Mouse (Mus musculus) left cerebral cortex, postnatal 4 days (tissue): ENCODE measurements around the gene Slc9a4. TPM values are rescaled to one million over a fixed set of nuclear protein-coding genes. Genes with fewer than 3 reads are reported as not detected.
"Not testable (repeated sequence)": the region's sequence is repeated elsewhere in the genome, so short reads cannot be mapped to it uniquely, and the experiment has no call there.

Experiments used
- DNase-seq: peaks from one replicate; pipeline ENCODE4 v3.0.0-alpha.2; 2022
- intact Hi-C: fragments of 180-260 bp; cut with DNase I; formaldehyde crosslinking; loops from one replicate; pipeline ENCODE4 v1.15.1; 2025
- total RNA-seq, 2 experiments: library from RNA; stranded (reverse); gene quantifications; 2 replicates each; pipeline ENCODE4 v1.2.3; 2021

Gene Slc9a4
- total RNA-seq, result 1 to 10 TPM in 1 of 2 experiments, under 1 TPM in 1; 0.24 to 1.8 TPM

DNA sequence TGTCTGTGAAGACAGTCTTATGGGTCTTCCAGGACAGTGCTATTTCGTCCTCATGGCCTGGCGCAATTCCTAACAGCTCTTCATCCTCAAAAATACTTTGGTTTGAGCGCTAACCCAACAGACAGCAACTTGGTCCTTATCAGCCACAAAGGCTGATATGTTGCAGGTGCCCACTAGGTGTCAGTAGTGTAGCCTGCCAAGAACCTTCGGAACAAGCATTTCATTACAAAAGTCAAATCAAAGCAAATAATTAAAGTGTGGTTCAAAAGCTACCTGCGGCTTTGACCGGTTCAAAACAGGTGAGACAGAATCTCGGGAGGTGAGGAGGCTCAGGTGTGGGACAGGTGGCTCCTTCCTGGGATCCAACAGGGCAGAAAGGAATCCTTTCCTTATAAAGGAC, at the start of gene Slc9a4:
Gene Slc9a4, plus strand, starts transcription at position 298 of the 400 bp plus-strand sequence.
- peak; percentile 29 for DNase-seq
- intact Hi-C loops, result loop anchor here (5.0 to 10.0 kb wide), 2 partner anchors 185 to 268 kb away; no protein-coding TSS in a partner anchor

DNA sequence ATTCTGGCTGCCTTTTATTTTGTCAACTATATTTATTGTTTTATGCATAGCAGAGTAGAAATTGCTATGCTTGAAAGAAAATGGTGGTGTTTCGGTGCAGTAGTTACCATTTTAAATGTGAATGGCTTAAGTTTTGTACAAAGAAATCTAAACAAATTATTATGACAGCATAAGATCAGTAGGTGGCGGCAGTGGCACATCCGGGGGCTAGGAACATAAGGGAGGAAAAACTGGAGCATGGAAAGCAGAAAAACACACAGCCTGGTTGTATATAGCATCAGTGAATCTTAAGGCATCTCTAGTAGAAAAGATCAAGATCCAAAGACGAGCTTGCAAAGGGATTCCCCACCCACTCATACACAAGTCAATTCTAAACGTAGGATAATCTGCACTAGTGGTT, 42.3 kb upstream of the Slc9a4 start:
- no peak for DNase-seq
- intact Hi-C loops, result loop anchor here (10.0 kb wide), 1 partner anchor 513 kb away; no protein-coding TSS in a partner anchor

DNA sequence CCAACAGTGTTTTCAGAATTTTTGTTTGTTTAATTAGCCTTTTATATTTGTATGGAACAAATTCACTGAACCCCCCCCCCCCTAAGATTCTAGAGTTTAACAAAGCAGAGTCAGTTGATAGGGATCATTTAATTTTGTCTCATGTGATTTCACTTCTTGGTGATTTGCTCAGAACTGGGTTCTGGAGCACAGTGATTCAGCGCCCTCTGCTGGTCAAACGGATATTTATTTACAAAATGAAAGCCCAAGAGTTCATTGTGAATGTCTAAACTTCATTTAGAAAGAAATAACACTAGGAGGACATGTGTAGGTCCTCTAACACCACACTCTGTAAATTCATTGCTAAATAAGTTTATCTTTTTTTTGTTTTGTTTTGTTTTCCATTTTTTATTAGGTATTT, 35.2 kb upstream of the Slc9a4 start:
- intact Hi-C loops, result loop anchor here (10.0 kb wide), 1 partner anchor 430 kb away; no protein-coding TSS in a partner anchor
- DNase-seq, result peak; percentile 54

DNA sequence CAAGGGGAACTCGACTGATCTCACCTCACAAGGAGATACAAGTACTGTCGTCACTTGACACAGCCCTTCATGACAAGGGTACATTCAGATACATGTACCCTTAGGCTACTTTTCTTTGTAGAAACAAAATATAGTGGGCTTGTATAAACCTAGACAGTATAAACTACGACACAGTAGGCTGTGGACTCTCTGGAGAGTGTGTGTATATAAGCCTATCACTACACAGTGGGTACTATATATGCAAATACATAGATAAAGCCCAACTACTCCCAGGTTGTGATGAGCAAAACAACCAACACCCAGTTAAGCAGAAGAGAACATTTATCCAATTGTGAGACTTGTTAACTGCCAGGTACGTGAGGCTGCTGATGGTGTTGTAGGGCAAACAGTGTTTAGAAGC, 33.2 kb upstream of the Slc9a4 start:
- intact Hi-C loops, result loop anchor here (2.0 to 10.0 kb wide), 2 partner anchors 166 to 432 kb away; no protein-coding TSS in a partner anchor
- DNase-seq, result no peak

DNA sequence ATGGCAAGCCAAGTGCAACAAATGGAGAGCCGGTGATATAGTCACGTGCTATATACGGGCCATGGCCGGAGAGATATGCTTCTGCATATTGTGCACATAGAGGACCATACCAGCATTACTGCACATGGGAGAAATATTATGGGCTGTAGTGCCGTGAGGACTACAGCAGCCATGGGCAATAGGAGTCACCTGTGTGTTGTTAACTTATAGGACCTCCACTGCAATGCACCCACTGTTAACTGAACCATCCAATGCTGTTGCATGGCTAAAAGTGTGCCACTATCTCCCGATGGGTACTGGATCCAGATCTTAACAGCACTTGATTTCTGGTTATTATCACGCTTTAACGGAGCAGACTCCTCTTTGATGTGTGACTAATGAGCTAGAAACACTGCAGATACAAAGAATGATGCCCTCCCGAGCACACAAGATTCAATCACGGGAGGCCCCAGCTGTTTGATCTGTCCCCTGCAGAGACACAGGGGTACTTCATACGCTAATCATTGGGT, 32.8 kb upstream of the Slc9a4 start:
- DNase-seq, result no peak
- intact Hi-C loops, result loop anchor here (2.0 to 10.0 kb wide), 2 partner anchors 166 to 432 kb away; no protein-coding TSS in a partner anchor

DNA sequence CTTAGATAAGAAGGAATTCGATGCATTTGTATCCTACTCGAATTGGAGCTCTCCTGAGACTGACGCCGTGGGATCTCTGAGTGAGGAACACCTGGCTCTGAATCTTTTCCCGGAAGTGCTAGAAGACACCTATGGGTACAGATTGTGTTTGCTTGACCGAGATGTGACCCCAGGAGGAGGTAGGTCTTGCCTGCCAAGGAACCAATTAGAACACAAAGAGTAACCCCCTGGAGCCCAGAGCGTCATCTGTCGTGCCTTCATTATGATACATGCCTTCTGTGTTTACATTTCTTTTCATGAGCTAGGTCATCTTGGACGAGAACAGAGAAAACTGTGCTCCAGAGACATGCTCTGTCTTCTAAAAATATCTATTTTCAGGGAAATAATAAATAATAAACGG, 32.1 kb upstream of the Slc9a4 start:
- intact Hi-C loops, result loop anchor here (2.0 to 10.0 kb wide), 2 partner anchors 167 to 433 kb away; no protein-coding TSS in a partner anchor
- peak; percentile 31 for DNase-seq

DNA sequence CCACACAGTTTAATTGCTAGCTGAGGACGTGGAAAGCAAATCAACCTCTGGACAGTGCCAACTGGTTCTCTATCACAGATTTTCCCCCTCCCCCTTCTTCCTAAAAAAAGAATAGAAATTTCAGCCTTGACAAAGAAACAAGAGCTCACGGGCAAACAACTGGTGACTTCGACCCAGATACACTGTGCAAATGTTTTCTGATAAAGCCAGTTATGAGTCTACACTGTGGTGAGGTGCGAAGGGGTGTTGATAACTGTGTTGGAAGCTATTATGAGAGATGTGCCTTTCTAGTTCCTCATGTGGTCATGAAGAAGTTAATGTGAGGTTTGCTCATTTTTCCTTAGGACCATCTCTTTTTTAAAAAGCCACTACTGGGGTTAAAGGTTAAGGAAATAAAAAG, 10.5 kb upstream of the Slc9a4 start:
- no peak for DNase-seq
- intact Hi-C loops, result no loop called here

DNA sequence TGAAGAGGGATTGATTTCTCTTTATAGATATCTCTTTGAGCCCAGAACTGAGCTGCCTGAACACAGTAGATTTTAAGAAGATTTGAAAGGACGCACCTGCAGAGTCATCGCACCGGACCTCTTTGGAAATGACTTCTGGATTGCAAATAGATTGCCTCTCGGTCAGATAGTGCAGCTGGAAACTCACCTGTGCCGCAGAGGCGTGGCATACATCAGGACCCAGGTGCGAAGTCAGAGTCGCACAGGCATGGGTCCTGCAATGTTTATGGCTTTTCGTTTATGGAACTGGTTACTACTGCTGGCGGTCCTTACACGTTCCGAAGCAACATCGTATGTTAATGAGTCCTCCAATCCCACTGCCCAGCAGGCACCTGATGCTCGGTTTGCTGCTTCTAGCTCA, 388 bp downstream of the Slc9a4 start:
- DNase-seq, result no peak
- intact Hi-C loops, result loop anchor here (10.0 kb wide), 1 partner anchor 185 kb away; no protein-coding TSS in a partner anchor

DNA sequence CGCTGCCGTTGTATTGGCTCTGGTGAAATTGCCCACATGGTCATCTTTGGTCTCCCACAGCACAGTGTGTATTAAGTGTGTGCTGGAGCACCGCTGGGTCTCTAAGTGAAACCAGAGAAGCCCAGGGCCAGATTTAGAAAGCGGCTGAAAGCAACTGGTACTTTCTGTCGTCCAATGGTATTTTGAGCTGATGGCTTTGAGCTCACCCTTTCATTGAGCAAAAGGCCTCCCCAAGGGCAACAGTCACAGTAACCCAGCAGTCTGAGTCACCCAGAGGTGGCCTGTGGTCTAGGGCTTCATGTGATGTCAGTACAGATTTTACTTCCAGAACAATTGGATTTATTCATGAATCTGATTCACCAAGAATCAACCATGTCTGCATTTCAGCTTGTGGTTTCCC, 6.9 kb downstream of the Slc9a4 start:
- intact Hi-C loops, result loop anchor here (10.0 kb wide), 1 partner anchor 178 kb away; no protein-coding TSS in a partner anchor
- DNase-seq, result no peak

DNA sequence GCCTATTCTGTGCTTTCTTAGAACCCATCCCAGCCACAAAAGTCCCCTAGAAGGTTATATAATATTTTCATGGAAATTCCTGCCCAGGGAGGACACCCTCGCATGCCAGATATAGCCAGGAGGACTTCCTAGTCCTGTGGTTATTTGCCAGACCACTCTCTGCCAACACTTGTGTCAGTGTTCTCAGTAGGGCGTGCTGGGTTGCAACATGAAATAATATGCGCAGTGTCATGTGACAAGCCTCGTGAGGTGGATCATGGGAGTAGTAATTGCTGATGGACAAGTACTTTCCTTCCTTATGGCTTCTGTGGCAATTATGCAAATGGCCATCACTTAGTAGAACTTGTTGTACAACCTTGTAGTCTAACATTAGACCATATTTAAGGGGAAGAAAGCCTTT, 11.1 kb downstream of the Slc9a4 start:
- no peak for DNase-seq
- intact Hi-C loops, result no loop called here

DNA sequence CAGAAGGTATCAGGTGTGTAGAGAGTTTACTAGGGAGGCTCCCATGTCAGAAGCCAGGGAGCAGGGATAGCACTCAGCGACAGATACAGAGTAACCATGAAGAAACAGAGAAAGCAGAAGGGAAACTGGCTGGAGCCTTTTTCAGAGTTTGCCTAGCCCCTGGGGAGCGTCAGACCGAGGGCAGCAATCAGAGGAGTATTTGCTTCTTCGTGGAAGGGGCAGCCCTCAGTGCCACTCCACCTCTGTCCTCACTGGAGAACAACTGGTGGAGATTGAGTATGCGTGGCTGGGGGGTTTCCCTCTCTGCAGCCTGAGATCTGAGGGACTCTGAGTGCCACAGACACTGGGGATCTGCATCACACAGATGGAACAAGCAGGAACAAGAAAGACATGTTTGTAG, 17.9 kb downstream of the Slc9a4 start:
- intact Hi-C loops, result no loop called here
- no peak for DNase-seq

DNA sequence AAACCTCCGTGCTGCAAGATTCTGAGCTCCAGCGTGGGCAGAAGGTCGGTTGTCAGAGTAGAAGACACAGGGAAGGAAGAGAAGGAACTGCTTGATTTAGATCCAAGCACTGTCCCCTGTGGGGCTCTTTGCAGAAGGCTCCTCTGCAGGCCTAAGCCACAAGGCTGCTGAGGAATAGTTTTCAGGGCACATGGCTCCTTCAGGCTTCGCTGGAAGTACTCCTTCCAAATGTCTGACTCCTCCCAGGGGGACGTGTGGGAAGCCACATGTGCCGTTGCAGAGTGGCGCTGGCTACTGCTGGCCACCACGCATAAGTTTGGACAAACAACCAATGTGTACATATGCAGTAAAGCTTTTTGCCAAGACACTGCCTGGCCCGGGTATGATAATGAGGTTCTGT, 19.8 kb downstream of the Slc9a4 start:
- DNase-seq, intact Hi-C loops: not testable (repeated sequence)

DNA sequence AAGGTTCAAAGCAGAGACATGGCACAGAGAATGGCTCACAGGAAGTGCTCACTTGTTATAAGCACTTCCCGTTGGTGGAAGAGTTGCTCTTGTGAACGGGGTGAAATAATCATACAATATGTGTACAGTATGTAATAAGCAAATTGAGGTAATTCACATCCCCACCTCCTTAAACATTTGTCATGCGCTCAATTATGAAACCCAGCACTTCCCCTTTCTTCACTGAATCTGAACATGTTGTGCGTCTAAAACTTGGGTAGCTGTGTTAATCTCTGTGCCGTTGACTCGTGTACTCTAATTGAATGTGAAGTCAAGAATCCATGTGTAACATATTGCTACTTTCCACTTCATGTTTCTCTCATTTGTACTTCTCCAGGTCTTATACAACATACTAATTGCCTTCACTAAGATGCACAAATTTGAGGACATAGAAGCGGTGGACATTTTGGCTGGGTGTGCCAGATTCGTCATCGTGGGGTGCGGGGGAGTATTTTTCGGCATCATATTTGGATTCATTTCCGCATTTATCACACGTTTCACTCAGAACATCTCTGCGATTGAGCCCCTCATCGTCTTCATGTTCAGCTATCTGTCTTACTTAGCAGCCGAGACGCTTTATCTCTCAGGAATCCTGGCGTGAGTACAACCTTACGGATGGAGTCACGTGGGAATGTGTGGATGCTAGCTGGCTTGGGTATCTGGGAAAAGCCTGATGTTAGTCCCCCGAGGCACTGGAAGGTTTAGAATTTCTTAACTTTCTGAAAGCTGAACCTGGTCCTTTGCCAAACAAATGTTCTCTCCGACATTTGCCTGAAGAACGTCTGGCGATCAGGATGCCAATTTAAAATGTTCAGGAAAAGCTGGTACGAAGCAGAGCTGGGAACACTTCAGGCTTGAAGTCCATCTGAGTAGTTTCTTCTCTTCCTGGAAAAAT, 20.8 kb downstream of the Slc9a4 start:
- intact Hi-C loops, result no loop called here
- DNase-seq, result no peak

DNA sequence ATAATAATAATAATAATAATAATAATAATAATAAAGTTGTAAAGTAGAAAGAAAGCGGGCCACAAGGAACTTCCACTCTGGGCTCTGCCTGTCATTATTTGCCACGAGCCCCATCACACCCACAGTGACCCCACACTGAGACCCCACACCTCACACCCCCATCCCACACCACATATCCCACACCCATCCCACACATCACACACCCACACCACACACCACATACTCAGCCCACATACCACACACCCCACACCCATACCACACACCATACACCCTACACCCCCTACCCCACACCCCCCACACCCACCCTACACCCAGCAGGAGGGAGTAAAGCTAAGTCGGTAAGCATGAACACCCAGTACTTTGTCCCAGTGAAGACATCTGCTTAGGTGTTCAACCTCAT, 21.6 kb downstream of the Slc9a4 start:
- no peak for DNase-seq
- intact Hi-C loops, result no loop called here

DNA sequence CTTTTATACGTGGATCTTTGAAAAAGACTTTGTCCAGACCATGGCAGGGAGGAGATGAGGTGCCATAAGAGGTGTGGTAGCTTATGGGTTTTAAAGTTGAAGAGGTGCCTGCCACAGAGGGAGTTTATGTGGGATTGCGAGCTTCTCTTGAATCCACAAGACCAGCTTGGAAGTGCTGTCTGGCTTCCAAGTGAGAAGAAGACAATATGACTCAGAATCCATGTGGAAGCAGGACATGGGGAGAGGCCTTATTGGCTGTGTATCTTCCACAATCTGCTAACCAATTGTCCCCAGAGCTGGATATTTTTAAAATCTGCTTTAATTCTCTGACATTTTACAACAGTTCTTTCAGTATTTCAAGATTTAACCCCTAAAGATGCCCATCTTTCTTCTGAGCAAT, 33.3 kb downstream of the Slc9a4 start:
- DNase-seq, result no peak
- intact Hi-C loops, result no loop called here

DNA sequence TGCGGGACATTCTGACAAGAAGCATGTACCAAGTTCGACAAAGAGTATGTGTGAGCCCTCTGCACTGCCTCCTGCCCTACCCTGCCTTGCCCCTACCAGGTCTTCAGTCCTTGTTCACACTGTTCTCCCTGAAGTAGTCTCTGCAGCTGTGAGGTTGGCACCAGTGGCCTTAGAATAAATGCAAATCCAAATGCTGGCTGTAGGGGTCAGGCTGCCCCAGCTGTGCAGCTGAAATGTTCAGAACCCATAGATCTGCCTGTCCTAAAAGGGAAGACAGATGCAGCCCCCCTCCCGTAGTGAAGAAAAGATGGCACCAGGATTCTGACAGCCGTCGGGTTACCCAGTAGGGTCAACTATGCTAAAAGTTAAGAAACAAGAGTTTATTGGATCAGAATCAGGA, 39.2 kb downstream of the Slc9a4 start:
- intact Hi-C loops, result no loop called here
- DNase-seq, result no peak

DNA sequence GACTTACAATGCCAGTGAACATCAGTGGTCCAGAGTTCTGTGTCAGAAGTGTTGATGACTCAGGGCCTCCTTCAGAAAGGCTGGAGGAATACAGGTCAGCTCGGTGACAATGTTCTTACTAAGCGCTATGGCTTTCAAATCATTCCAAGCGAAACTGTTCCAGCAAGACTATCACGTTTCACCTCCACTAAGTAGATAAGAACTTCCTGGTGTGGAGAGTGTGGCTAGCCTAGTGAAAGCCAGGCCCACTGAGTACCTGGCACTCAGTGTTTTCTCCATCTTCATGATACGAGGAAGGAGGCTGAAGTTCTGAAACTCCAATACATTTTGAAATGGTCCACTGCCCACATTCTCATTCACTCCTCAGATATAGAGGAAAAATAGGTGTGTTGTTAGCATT, 40.0 kb downstream of the Slc9a4 start:
- intact Hi-C loops, result no loop called here

DNA sequence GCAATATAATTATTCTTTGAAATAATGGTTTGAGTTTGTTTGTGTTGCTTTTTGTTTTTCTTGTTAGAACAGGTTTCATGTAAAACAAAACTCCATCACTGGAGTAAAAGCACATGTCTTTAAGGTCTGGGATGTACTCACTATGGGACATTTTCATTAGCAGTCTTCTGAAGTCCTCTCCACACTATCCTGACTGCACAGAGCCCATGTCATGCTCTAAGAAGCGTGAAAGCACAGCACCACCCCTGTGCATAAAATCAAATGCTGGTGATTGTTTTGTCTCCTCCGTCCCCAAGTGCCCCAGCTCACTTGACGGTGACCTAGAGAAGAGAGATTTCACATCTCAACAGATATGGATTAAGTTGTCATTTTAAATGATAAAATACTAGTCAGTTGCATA, 45.1 kb downstream of the Slc9a4 start:
- intact Hi-C loops, result no loop called here
- DNase-seq, result no peak

More for the DNA sequence above, 40.0 kb downstream of the Slc9a4 start:
- DNase-seq, result no peak

DNA sequence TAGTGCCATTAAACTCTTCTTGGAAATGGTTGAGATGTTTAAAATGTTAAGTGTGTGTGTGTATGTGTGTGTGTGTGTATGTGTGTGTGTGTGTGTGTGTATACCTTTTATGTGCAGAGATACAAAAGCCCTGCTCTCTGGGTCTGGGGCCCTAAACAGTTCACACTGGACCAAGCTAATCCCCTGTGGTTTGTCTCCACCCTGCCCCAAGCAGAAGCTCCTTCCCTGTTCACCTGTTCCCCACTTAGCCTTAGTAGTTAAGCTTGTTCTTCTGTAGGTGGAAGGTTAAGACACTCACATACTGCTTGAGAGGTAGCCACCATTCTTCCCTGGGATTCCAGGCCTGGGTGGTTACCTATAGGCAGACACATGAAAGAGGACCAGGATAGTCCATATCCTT, 47.1 kb downstream of the Slc9a4 start:
- intact Hi-C loops, result no loop called here
- DNase-seq, result no peak

DNA sequence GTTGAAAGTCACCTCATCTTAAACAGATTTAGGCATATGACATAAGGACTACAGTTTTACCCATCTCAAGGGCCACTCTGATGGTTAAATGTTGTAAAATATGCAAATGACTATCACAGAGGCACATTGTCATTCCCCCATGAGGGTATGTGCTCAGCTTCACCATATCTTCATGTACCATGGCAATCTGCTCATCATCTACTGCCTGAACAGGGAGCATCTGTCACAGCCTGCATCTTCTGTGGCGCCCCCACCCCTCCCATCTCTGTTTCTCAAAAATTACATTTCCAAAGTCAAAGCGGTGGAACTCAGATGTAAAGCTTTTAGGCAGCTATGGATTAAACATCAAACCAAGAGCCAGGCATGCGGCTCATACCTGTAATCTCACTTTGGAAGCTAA, 48.6 kb downstream of the Slc9a4 start:
- DNase-seq, result no peak
- intact Hi-C loops, result no loop called here

DNA sequence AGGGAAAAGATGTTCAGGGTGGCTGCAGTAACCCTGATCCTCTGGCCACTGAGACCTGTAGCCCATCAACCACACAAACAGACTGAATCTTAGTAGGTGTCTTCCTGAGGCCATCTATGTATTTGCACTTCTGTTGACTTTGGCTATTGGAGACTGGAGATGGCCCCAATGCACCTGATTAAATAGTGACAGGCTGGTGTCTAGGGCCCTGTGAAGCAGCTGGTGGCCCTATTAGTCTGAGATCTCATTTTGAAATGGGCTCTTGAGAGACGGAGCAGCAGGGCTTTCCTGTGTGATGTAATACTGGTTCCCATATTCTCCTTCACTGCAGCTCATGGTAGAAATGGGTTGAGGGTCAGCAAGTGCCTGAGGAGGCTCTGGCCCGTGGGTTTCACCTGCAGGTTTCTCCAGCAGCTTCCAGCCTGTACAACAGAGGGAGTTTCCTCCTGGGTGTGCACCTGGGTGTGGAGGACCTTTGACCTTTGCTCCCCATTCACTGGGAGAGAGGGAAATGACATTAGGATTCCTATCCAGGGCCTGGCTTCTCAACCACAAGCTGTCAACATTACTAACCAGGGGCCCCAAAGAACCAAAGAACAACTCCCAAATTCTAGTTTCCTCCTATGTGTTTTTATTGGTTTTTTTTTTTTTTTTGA, 52.7 kb downstream of the Slc9a4 start:
- DNase-seq, result no peak

More for the DNA sequence above, 52.7 kb downstream of the Slc9a4 start:
- intact Hi-C loops, result no loop called here
